Mouse (Mus musculus) CD4-positive naive resting alpha-beta T cell, adult 76 days (primary cell): ENCODE results near the gene Spata2. TPM values are rescaled to one million over a fixed set of nuclear protein-coding genes. Genes with fewer than 3 reads are reported as not detected.

ENCODE experiments used
- total RNA-seq: library from RNA; stranded (reverse); gene quantifications from one replicate; pipeline ENCODE4 v1.2.4, GENCODE M21; 2023

Spata2 gene
- 47.3 TPM for total RNA-seq

DNA sequence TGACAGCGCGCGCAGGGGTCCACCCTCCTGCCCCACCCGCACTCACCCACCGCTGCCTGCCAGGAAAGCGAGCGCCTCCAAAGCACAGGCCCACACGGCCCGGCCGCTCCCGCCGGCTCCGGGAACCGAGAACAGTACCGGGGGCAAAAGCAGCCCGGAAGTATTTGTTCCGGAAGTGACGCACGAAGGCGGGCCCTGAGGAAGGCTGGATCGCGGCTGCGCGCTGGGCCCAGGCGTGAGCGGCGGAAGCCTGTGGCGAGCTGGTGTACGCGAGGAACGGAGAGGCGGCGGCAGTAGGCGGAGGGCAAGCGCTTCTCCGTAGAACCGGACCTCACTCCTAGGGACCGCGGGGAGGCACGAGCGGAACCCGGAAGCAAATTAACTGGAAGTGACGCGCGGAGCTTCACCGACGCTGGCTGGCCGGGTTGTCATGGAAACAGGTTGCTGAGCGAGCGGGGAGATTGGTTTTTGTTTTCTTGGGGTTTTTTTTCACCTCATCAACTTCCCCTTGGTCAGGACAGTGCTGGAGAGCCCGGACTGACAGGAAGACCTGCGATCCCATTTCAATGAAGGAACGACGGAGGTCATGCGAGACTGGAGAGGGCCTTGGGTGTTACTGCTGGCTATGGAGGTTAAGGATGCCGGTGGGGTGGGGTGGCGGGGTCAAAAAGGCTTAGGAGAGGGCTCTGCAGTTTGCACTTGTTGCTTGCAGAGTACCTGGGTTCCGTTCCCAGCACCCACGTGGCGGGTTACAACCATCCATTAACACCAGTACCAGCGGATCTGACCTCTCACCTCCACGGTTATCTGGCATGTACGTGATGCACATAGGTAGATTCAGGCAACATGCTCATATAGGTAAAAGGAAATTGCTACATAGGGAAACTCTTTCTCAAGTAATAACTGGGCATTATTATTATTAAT lies at the start of gene Spata2:
Gene Spata2 (minus strand): TSS at position 175 of the 924 bp plus-strand sequence.

DNA sequence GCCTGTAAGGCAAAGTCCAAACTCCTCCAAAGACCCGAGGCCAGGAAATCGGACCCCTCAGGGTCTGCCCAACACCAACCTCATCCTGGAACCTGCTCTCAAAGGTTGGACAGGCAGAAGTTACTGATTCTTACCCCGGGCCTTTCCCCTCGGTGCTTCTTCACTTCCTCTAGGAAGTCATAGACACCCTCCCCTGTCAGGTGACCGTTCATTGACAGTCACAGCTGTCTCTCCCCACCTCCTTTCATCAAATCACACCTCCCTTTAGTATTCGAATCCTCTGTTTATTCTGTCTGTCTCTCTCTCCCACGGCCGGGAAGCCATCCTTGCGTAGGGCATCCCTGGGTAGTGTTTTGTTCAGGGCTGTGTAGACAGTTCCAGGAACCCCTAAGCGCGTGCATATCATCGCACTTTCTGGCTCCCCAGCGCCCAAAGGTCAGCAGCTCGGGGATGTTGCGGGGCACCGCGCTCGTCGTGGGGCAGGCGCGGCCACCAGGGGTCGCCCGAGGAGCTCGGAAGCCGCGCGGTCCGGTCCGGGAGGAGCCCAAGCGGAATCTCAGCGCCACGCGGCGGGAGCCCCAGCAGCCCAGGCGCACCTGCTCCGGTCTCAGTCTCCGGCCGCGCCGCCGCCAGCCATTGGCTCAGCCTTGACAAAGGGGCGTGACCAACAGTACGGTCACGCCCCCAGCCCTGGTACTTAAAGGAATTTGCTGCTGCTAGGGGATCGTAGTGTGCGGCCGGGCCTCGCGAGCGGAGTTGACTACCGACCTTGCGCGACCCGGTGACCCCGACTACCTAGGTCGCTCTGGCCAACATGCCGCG lies 45.0 kb upstream of the Spata2 start, which contains the start of gene Snai1:
Gene Snai1 (plus strand): TSS at position 720 of the 822 bp plus-strand sequence.

DNA sequence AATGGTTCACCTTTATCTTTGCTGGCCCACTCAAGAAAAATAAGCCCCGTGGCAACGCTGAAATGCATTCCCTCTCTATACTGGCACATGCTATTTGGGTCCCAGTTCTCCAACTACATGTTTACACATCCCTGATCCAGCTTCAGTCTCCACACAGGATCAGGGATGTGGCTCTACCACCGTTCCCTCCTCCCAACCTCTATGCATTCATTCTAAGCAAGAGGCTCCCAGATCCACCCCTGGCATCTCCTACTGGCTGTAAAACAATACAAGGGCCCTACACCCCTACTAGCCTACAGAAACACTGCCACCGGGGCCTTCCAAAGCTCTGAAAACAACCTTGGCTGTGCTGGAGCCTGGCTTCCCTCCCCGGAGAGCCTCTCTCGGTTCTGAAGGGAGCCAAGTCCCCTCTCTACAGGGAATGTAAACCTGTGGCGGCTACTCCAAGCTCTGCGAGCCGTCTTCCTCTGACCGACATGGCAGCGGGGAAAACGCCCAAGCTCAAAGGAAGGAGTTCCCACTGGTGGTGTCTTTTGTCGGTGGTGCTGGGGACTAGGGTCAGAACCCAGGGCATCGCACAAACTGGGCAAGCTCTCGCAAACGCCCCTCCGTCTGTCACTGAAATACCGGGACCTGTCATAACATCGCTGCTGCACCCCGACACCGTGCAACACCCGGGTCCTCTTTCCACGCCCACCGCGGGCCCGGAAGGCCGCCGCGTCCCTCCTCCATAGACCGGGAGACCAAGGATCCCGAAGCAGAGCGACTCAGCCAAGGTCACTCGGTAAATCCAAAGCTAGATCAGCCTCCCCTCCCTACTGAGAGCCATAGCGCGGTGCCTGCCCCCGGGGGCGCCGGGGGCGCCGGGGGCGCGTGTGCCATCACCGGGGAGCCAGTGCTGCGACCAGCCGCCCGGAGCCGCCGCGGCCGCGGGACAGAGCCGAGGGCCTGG lies 654 bp downstream of the Spata2 start, which contains the start of gene Rnf114:
Gene Rnf114 (plus strand): TSS at position 889 of the 952 bp plus-strand sequence.

Other genes with a start within 250 kb of the Spata2 start
- gene B4galt5, start 143.7 kb downstream of the Spata2 start, total RNA-seq: 30.2 TPM
- gene Slc9a8, start 71.2 kb downstream of the Spata2 start, total RNA-seq: 96.5 TPM
- gene Rnf114, start 242 bp downstream of the Spata2 start, total RNA-seq: 112 TPM
- 2.0 TPM for gene Snai1, start 45.3 kb upstream of the Spata2 start, total RNA-seq
- 91.0 TPM for gene Ube2v1, start 139.2 kb upstream of the Spata2 start, total RNA-seq
- gene Gm20431, start 168.6 kb upstream of the Spata2 start, total RNA-seq: 33.4 TPM
- 52.7 TPM for gene Cebpb, start 196.0 kb upstream of the Spata2 start, total RNA-seq
- gene Tmem189, start 196.9 kb upstream of the Spata2 start, total RNA-seq: 63.2 TPM